Mouse (Mus musculus) heart, embryonic 14.5 days (tissue): ENCODE data around the gene G6pc3. TPM values are rescaled to one million over a fixed set of nuclear protein-coding genes. Genes with fewer than 3 reads are reported as not detected.

Source experiments
- ATAC-seq: fragments of 200-750 bp; cut with Nextera tagmentation; 2 replicates; pipeline ENCODE4 v1.8.0; 2017; ENCODE audit warnings: low read depth, moderate TSS enrichment; ENCODE audit not compliant: insufficient number of reproducible peaks, insufficient read depth, low FRiP score
- H3K27ac ChIP-seq, 2 experiments: fragments of 200-500 bp in 1 of 2; fragments of 300-500 bp in 1 of 2; sonication (generic) in 1 of 2; replicated peaks in 1 of 2; 2 replicates each; pipeline ENCODE4 v1.5.1; 2012 to 2014; ENCODE audit warnings: low read depth in 2 of 2, low read length in 2 of 2, control low read depth in 1 of 2, mild to moderate bottlenecking in 1 of 2, mixed read lengths in 1 of 2; ENCODE audit not compliant: control insufficient read depth in 1 of 2, insufficient read depth in 1 of 2
- H3K27me3 ChIP-seq: fragments of 300-500 bp; sonication (generic); 2 replicates; pipeline ENCODE4 v1.6.1; 2014; ENCODE audit warnings: mild to moderate bottlenecking, low read length, control low read depth; ENCODE audit not compliant: control insufficient read depth, insufficient read depth
- H3K36me3 ChIP-seq: fragments of 300-500 bp; sonication (generic); 2 replicates; pipeline ENCODE4 v1.6.1; 2014; ENCODE audit warnings: mild to moderate bottlenecking, control low read depth, low read length, mixed read lengths; ENCODE audit not compliant: control insufficient read depth, insufficient read depth
- H3K4me1 ChIP-seq, 2 experiments: fragments of 200-500 bp in 1 of 2; fragments of 300-500 bp in 1 of 2; sonication (generic) in 1 of 2; 2 replicates each; pipeline ENCODE4 v1.6.1; 2012 to 2014; ENCODE audit warnings: low read length in 2 of 2, control low read depth in 1 of 2, mixed read lengths in 1 of 2; ENCODE audit not compliant: control insufficient read depth in 2 of 2, insufficient read depth in 2 of 2
- H3K4me2 ChIP-seq: fragments of 300-500 bp; sonication (generic); 2 replicates; pipeline ENCODE4 v1.6.1; 2014; ENCODE audit warnings: mild to moderate bottlenecking, low read length
- H3K4me3 ChIP-seq, 2 experiments: fragments of 200-500 bp in 1 of 2; fragments of 300-500 bp in 1 of 2; sonication (generic) in 1 of 2; 2 replicates each; pipeline ENCODE4 v1.5.1; 2012 to 2014; ENCODE audit warnings: low read length in 2 of 2, mild to moderate bottlenecking in 2 of 2, control low read depth in 1 of 2, low read depth in 1 of 2, moderate library complexity in 1 of 2; ENCODE audit not compliant: control insufficient read depth in 1 of 2, insufficient read depth in 1 of 2
- H3K9ac ChIP-seq: fragments of 300-500 bp; sonication (generic); 2 replicates; pipeline ENCODE4 v1.6.1; 2014; ENCODE audit warnings: mild to moderate bottlenecking, low read length
- H3K9me3 ChIP-seq: fragments of 300-500 bp; sonication (generic); 2 replicates; pipeline ENCODE4 v1.6.1; 2016; ENCODE audit warnings: low read length, control low read depth; ENCODE audit not compliant: control insufficient read depth
- WGBS: fragments of 180-500 bp; shearing (Covaris S2); extraction: QIAGEN DNeasy Blood & Tissue Kit; methylation state at CpG from one replicate; pipeline ENCODE4 v1.1.7; 2014; 5-methylcytosine and 5-hydroxymethylcytosine counted together
- polyA plus RNA-seq: library from polyadenylated mRNA; unstranded; fragments of >200 nt; fragmentation: Nextera tagmentation; extraction: Ambion mirVana; gene quantifications from 2 replicates; pipeline ENCODE4 v1.2.1, GENCODE M21; 2014

G6pc3 gene
- polyA plus RNA-seq, 1 experiment from 2014 or later: 27.8 TPM

- H3K36me3 ChIP-seq: peaks cover 12% of the 10 kb centered on the region
- ATAC-seq: no peak
- no peak overlapping the region for H3K4me3 ChIP-seq
- no peak overlapping the region for H3K27ac ChIP-seq
- no peaks in the 10 kb centered on the region for H3K27me3 ChIP-seq
- H3K9ac ChIP-seq: peak overlapping the region; percentile 31; the same call in 1 of the 2 replicates
- H3K4me1 ChIP-seq: peaks cover 51 to 81% of the 10 kb centered on the region in 2 experiments
- no peak overlapping the region for H3K4me2 ChIP-seq
- H3K9me3 ChIP-seq: no peaks in the 10 kb centered on the region
- 67% methylated on average over 12 of the region's 12 CpGs for WGBS
These were observed 36.9 kb downstream of the G6pc3 start for GRCm38 (mm10) chr11:102226067-102226978.

GRCm38 (mm10) chr11:102227270-102228190 is 38.1 kb downstream of the G6pc3 start:
- 19% methylated on average over 12 of the region's 12 CpGs for WGBS
- peak overlapping the region; percentile 81 to 98 for H3K4me3 ChIP-seq
- peaks cover 44 to 71% of the 10 kb centered on the region in 2 experiments for H3K4me1 ChIP-seq
- H3K27me3 ChIP-seq: no peaks in the 10 kb centered on the region
- H3K4me2 ChIP-seq: peak overlapping the region; percentile 93
- H3K36me3 ChIP-seq: peaks cover 7% of the 10 kb centered on the region
- no peak overlapping the region for H3K27ac ChIP-seq
- peak overlapping the region; percentile 96; the same call in 1 of the 2 replicates for H3K9ac ChIP-seq
- no peak for ATAC-seq
- H3K9me3 ChIP-seq: no peaks in the 10 kb centered on the region

GRCm38 (mm10) chr11:102228191-102228545 is 38.7 kb downstream of the G6pc3 start:
- 12% methylated on average over 9 of the region's 9 CpGs for WGBS
- 0 out of 4 replicates have a peak overlapping the region, but pooled peaks of 1 of the 2 experiments have one; percentile 88 for H3K27ac ChIP-seq

GRCm38 (mm10) chr11:102228646-102229268 is 39.3 kb downstream of the G6pc3 start:
- Histone ChIP-seq H3K36me3 (0 out of 2 replicates have a peak, but pooled peaks cover 2% of the 10 kb centered on the region), H3K4me3 (peak overlapping the region; percentile 81 to 98), H3K27ac (peak overlapping the region in 1 of 2 experiments; percentile 88; a peak in 2 of 4 replicates), H3K9ac (peak overlapping the region; percentile 96), H3K9me3 (no peaks in the 10 kb centered on the region), H3K27me3 (no peaks in the 10 kb centered on the region), H3K4me2 (peak overlapping the region; percentile 93), H3K4me1 (peaks cover 38 to 59% of the 10 kb centered on the region in 2 experiments)
- ATAC-seq: no peak
- 11% methylated on average over 7 of the region's 7 CpGs for WGBS

More at GRCm38 (mm10) chr11:102228191-102228545, 38.7 kb downstream of the G6pc3 start:
- H3K9me3 ChIP-seq: no peaks in the 10 kb centered on the region
- no peaks in the 10 kb centered on the region for H3K27me3 ChIP-seq
- no peak for ATAC-seq
- 0 out of 2 replicates have a peak, but pooled peaks cover 2% of the 10 kb centered on the region for H3K36me3 ChIP-seq
- peak overlapping the region; percentile 81 to 98 for H3K4me3 ChIP-seq
- H3K4me1 ChIP-seq: peaks cover 40 to 65% of the 10 kb centered on the region in 2 experiments
- peak overlapping the region; percentile 96 for H3K9ac ChIP-seq
- peak overlapping the region; percentile 93 for H3K4me2 ChIP-seq

- Histone ChIP-seq H3K27ac (peak overlapping the region; percentile 42 to 88), H3K4me2 (peak overlapping the region; percentile 93), H3K4me1 (peaks cover 35 to 52% of the 10 kb centered on the region in 2 experiments), H3K36me3 (no peaks in the 10 kb centered on the region), H3K9ac (peak overlapping the region; percentile 96), H3K4me3 (peak overlapping the region; percentile 81 to 98), H3K9me3 (no peaks in the 10 kb centered on the region), H3K27me3 (no peaks in the 10 kb centered on the region)
- peak; percentile 19 for ATAC-seq
- WGBS: under 1% methylated on average over 47 of the region's 47 CpGs
These were observed 40.0 kb downstream of the G6pc3 start for GRCm38 (mm10) chr11:102229331-102229953.

DNA sequence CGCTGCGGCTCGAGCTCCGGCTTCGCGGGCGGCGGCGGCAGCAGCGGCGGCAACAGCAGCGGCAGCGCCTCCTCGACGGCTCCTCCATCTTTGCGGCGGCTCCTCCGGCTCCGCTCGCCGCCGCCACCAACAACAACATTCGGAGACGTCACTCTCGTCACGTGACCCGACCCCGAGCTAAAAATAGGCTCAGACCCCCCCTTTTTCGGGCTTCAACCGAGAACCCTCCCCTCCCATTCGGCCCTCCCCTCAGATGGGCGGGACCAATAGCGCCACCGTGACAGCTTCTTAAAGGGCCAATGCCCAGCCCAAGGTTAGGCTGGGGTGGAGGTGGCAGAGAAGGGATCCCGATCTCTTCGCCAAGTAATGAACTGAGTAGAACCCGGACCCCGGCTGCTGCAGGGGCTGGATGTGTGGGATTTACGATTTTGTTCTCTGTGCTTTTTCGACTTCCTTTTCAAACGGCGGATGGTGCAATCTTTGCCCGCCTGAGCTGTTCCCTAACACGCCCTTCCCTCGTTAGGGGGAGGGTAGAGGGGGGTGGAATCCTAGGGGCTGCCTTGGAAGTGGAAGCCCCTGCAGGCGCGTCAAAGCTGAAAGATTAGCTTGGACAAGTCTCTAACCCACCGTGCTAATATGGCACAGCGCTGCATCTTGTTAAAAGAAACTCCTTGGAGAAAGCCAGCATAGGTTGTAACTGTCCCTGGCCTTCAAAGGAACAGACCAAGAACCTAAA is 40.8 kb downstream of the G6pc3 start, which contains the start of gene Hdac5:
Gene Hdac5, minus strand, starts transcription at position 161 of the 736 bp plus-strand sequence.
- H3K9me3 ChIP-seq: no peaks in the 10 kb centered on the region
- peak; percentile 86 for ATAC-seq
- H3K27ac ChIP-seq: peak within 1 kb of the TSS; percentile 77 to 88
- WGBS: under 1% methylated on average over 42 of the region's 49 CpGs
- H3K9ac ChIP-seq: peak within 1 kb of the TSS; percentile 96
- no peaks in the 10 kb centered on the region for H3K36me3 ChIP-seq
- peak within 1 kb of the TSS; percentile 93 for H3K4me2 ChIP-seq
- peak within 1 kb of the TSS; percentile 81 to 98 for H3K4me3 ChIP-seq
- H3K27me3 ChIP-seq: no peaks in the 10 kb centered on the region
- peaks cover 29 to 45% of the 10 kb centered on the region in 2 experiments for H3K4me1 ChIP-seq
